34 mouse cellular contexts compared by ENCODE assay signal in genomic region chr11:101354438-101355010, GRCm38 (mm10). TPM values are rescaled to one million over a fixed set of nuclear protein-coding genes. Genes with fewer than 3 reads are reported as not detected.
A peak's percentile ranks its signal among the peaks of the same experiment; 100 is the strongest.
DNase-seq lines count a peak whose midpoint lies in the region; ATAC-seq and TF ChIP-seq lines count a peak whose summit lies in the region.
"Had no signal": no experiment of that assay in that cellular context is flagged by ENCODE, and none has a peak within 500 bp of the region (broad histone marks: within the 10 kb centered on the region; RNA-seq: fewer than 3 reads in every experiment).

No protein-coding gene starts in this region.

- no peaks in the 10 kb centered on the region for H3K9me3 ChIP-seq in forebrain, embryonic 11.5 days (ENCODE audit: control insufficient read depth, low read length)
- H3K9me3 ChIP-seq in forebrain, embryonic 14.5 days (replicated peaks; ENCODE audit: control insufficient read depth, low read length), result no peaks in the 10 kb centered on the region
- no peaks in the 10 kb centered on the region for H3K9me3 ChIP-seq in kidney, postnatal 0 days (replicated peaks; ENCODE audit: low read length)
- H3K9me3 ChIP-seq in kidney, embryonic 14.5 days (ENCODE audit: control insufficient read depth, low read length), result no peaks in the 10 kb centered on the region
- H3K9me3 ChIP-seq in midbrain, embryonic 11.5 days (ENCODE audit: control insufficient read depth, low read length), result no peaks in the 10 kb centered on the region
- H3K9me3 ChIP-seq in midbrain, embryonic 14.5 days (ENCODE audit: control insufficient read depth, low read length), result no peaks in the 10 kb centered on the region
- H3K9me3 ChIP-seq in CH12.LX (replicated peaks; ENCODE audit: low read length), result peaks cover 8% of the 10 kb centered on the region
- H3K9me3 ChIP-seq: embryonic facial prominence, embryonic 12.5 days; forebrain, embryonic 12.5 days; hindbrain, embryonic 13.5 days; kidney, embryonic 15.5 days; midbrain, embryonic 13.5 days; neural tube, embryonic 12.5 days had no signal

- no peaks in the 10 kb centered on the region for H3K36me3 ChIP-seq in forebrain, embryonic 11.5 days (ENCODE audit: control insufficient read depth, insufficient read depth, low read length)
- H3K36me3 ChIP-seq in forebrain, embryonic 14.5 days (ENCODE audit: control insufficient read depth, insufficient read depth, low read length), result no peaks in the 10 kb centered on the region
- H3K36me3 ChIP-seq in kidney, postnatal 0 days (ENCODE audit: insufficient read depth, low read length), result no peaks in the 10 kb centered on the region
- H3K36me3 ChIP-seq in kidney, embryonic 14.5 days (ENCODE audit: control insufficient read depth, insufficient read depth, low read length), result no peaks in the 10 kb centered on the region
- no peaks in the 10 kb centered on the region for H3K36me3 ChIP-seq in midbrain, embryonic 11.5 days (ENCODE audit: control insufficient read depth, insufficient read depth, low read length)
- no peaks in the 10 kb centered on the region for H3K36me3 ChIP-seq in midbrain, embryonic 14.5 days (ENCODE audit: control insufficient read depth, insufficient read depth, low read length)
- no peaks in the 10 kb centered on the region for H3K36me3 ChIP-seq in CH12.LX (replicated peaks in 1 of 2; ENCODE audit: control insufficient read depth in 1 of 2, insufficient read depth in 1 of 2, low read length in 1 of 2)
- H3K36me3 ChIP-seq: embryonic facial prominence, embryonic 12.5 days; forebrain, embryonic 12.5 days; hindbrain, embryonic 13.5 days; kidney, embryonic 15.5 days; limb, embryonic 12.5 days; midbrain, embryonic 13.5 days; neural tube, embryonic 12.5 days had no signal

- no peak overlapping the region for H3K27ac ChIP-seq in forebrain, embryonic 11.5 days (ENCODE audit: low read depth, low read length)
- no peak overlapping the region for H3K27ac ChIP-seq in forebrain, embryonic 14.5 days (ENCODE audit: low read depth, low read length)
- H3K27ac ChIP-seq in kidney, postnatal 0 days, result no peak overlapping the region
- H3K27ac ChIP-seq in kidney, embryonic 14.5 days (ENCODE audit: low read depth, low read length), result no peak overlapping the region
- H3K27ac ChIP-seq in midbrain, embryonic 11.5 days (ENCODE audit: low read depth, low read length), result no peak overlapping the region
- no peak overlapping the region for H3K27ac ChIP-seq in midbrain, embryonic 14.5 days (replicated peaks; ENCODE audit: low read depth, low read length)
- H3K27ac ChIP-seq in CH12.LX (ENCODE audit: insufficient read depth, low read depth), result no peak overlapping the region
- H3K27ac ChIP-seq: embryonic facial prominence, embryonic 12.5 days; forebrain, embryonic 12.5 days; hindbrain, embryonic 13.5 days; kidney, embryonic 15.5 days; limb, embryonic 12.5 days; midbrain, embryonic 13.5 days; neural tube, embryonic 12.5 days had no signal

- peak; percentile 51 for TF ChIP-seq CTCF in kidney, postnatal 0 days (IDR thresholded peaks at IDR 0.05; ENCODE audit: low read depth)
- TF ChIP-seq CTCF in CH12.LX (conservative IDR thresholded peaks at IDR 0.05 in 1 of 2, IDR thresholded peaks at IDR 0.05 in 1 of 2; ENCODE audit: low read depth in 2 of 2, low read length in 2 of 2), result peak in 1 of 2 experiments; percentile 64; a peak in 2 of 4 replicates

- TF ChIP-seq EP300 in CH12.LX (IDR thresholded peaks at IDR 0.05; ENCODE audit: low read length), result no peak

- peak; percentile 62 for TF ChIP-seq RAD21 in CH12.LX (IDR thresholded peaks at IDR 0.05; ENCODE audit: low read depth, low read length)

- TF ChIP-seq POLR2A in CH12.LX (IDR thresholded peaks at IDR 0.05; ENCODE audit: low read depth, low read length), result no peak

- no peak overlapping the region for H3K4me3 ChIP-seq in forebrain, embryonic 11.5 days (ENCODE audit: low read depth, low read length)
- no peak overlapping the region for H3K4me3 ChIP-seq in forebrain, embryonic 14.5 days (ENCODE audit: low read depth, low read length)
- H3K4me3 ChIP-seq in kidney, postnatal 0 days (replicated peaks; ENCODE audit: low read depth, low read length), result no peak overlapping the region
- H3K4me3 ChIP-seq in kidney, embryonic 14.5 days (ENCODE audit: low read length), result no peak overlapping the region
- H3K4me3 ChIP-seq in midbrain, embryonic 11.5 days (ENCODE audit: low read depth, low read length), result no peak overlapping the region
- no peak overlapping the region for H3K4me3 ChIP-seq in midbrain, embryonic 14.5 days (replicated peaks; ENCODE audit: low read depth, low read length)
- H3K4me3 ChIP-seq in CH12.LX (replicated peaks in 1 of 3; ENCODE audit: low read depth in 2 of 3, low read length in 2 of 3, poor library complexity in 1 of 3), result no peak overlapping the region
- H3K4me3 ChIP-seq: embryonic facial prominence, embryonic 12.5 days; forebrain, embryonic 12.5 days; hindbrain, embryonic 13.5 days; kidney, embryonic 15.5 days; limb, embryonic 12.5 days; midbrain, embryonic 13.5 days; neural tube, embryonic 12.5 days had no signal

- WGBS in forebrain, embryonic 11.5 days, result 86% methylated on average over 5 of the region's 5 CpGs
- WGBS in forebrain, embryonic 14.5 days, result 75% methylated on average over 5 of the region's 5 CpGs
- WGBS in kidney, postnatal 0 days, result 87% methylated on average over 5 of the region's 5 CpGs
- 81% methylated on average over 5 of the region's 5 CpGs for WGBS in kidney, embryonic 14.5 days
- WGBS in midbrain, embryonic 11.5 days, result 79% methylated on average over 5 of the region's 5 CpGs
- WGBS in midbrain, embryonic 14.5 days, result 85% methylated on average over 5 of the region's 5 CpGs

- peak; percentile 23 for DNase-seq in forebrain, embryonic 11.5 days (ENCODE audit: low spot score)
- DNase-seq in forebrain, embryonic 14.5 days (ENCODE audit: low spot score), result no peak
- DNase-seq in kidney, postnatal 0 days (ENCODE audit: low spot score), result no peak
- peak; percentile 76 for DNase-seq in midbrain, embryonic 11.5 days (ENCODE audit: low spot score, missing footprints)
- DNase-seq in midbrain, embryonic 14.5 days, result no peak
- DNase-seq in CH12.LX (ENCODE audit: extremely low read depth), result peak; percentile 21
- no peak for DNase-seq in T-cell, adult 2 months (ENCODE audit: low spot score)
- DNase-seq: adrenal gland, adult 8-10 months; cerebellum, adult 2 months; cerebellum, postnatal 25 days; gastrocnemius, postnatal 36 days; heart, postnatal 36 days; layer of hippocampus, postnatal 36 days; lung, postnatal 10 days; retina, postnatal 1 day; right cerebral cortex, postnatal 25 days; spleen, adult 18-20 months had no signal

- in situ Hi-C loops in CH12.LX (cut with MboI; ENCODE audit: low pct_ligation_motif_present, low pct_unique_long_range_greater_than_20kb, low sequenced_read_pairs), result no loop called here

- no peak for ATAC-seq in forebrain, embryonic 11.5 days (replicated peaks; ENCODE audit: low FRiP score)
- ATAC-seq in forebrain, embryonic 14.5 days, result no peak
- ATAC-seq in kidney, postnatal 0 days (replicated peaks; ENCODE audit: low FRiP score, low read depth), result no peak
- ATAC-seq in kidney, embryonic 14.5 days (ENCODE audit: low FRiP score, low TSS enrichment), result no peak
- ATAC-seq in midbrain, embryonic 11.5 days (ENCODE audit: low FRiP score), result no peak
- ATAC-seq in midbrain, embryonic 14.5 days (ENCODE audit: low FRiP score, low TSS enrichment), result no peak
- ATAC-seq: CD4-positive, CD25-positive, alpha-beta regulatory T cell, adult 4 months; midbrain, embryonic 13.5 days; Patski had no signal

- H3K4me2 ChIP-seq in forebrain, embryonic 11.5 days (ENCODE audit: low read depth, low read length, severe bottlenecking), result no peak overlapping the region
- H3K4me2 ChIP-seq in forebrain, embryonic 14.5 days (ENCODE audit: low read length), result no peak overlapping the region
- H3K4me2 ChIP-seq in kidney, postnatal 0 days (ENCODE audit: low read length), result no peak overlapping the region
- no peak overlapping the region for H3K4me2 ChIP-seq in kidney, embryonic 14.5 days (replicated peaks; ENCODE audit: low read depth, low read length)
- no peak overlapping the region for H3K4me2 ChIP-seq in midbrain, embryonic 11.5 days
- H3K4me2 ChIP-seq in midbrain, embryonic 14.5 days (ENCODE audit: low read length), result no peak overlapping the region
- H3K4me2 ChIP-seq in CH12.LX (ENCODE audit: insufficient read depth, low read depth, poor library complexity, severe bottlenecking), result no peak overlapping the region
- H3K4me2 ChIP-seq: embryonic facial prominence, embryonic 12.5 days; forebrain, embryonic 12.5 days; hindbrain, embryonic 13.5 days; kidney, embryonic 15.5 days; limb, embryonic 12.5 days; midbrain, embryonic 13.5 days; neural tube, embryonic 12.5 days had no signal

- dilution Hi-C loops in CH12.LX (cut with MboI; ENCODE audit: extremely low pct_ligation_motif_present, extremely low pct_unique_long_range_greater_than_20kb, low sequenced_read_pairs), result no loop called here

- no peaks in the 10 kb centered on the region for H3K79me2 ChIP-seq in CH12.LX (replicated peaks; ENCODE audit: control insufficient read depth, extremely low read depth, insufficient read depth, poor library complexity, severe bottlenecking)

- H3K9ac ChIP-seq in forebrain, embryonic 11.5 days (ENCODE audit: low read length), result no peak overlapping the region
- H3K9ac ChIP-seq in forebrain, embryonic 14.5 days (ENCODE audit: low read length), result no peak overlapping the region
- H3K9ac ChIP-seq in kidney, postnatal 0 days (ENCODE audit: low read depth, low read length), result no peak overlapping the region
- H3K9ac ChIP-seq in kidney, embryonic 14.5 days (ENCODE audit: low read depth, low read length), result no peak overlapping the region
- no peak overlapping the region for H3K9ac ChIP-seq in midbrain, embryonic 11.5 days (ENCODE audit: low read length)
- H3K9ac ChIP-seq in midbrain, embryonic 14.5 days (replicated peaks; ENCODE audit: low read length), result no peak overlapping the region
- no peak overlapping the region for H3K9ac ChIP-seq in CH12.LX (ENCODE audit: insufficient read depth, low read depth)
- H3K9ac ChIP-seq: embryonic facial prominence, embryonic 12.5 days; forebrain, embryonic 12.5 days; hindbrain, embryonic 13.5 days; kidney, embryonic 15.5 days; limb, embryonic 12.5 days; midbrain, embryonic 13.5 days; neural tube, embryonic 12.5 days had no signal

- no peaks in the 10 kb centered on the region for H3K27me3 ChIP-seq in forebrain, embryonic 11.5 days (ENCODE audit: control insufficient read depth, insufficient read depth, low read length)
- no peaks in the 10 kb centered on the region for H3K27me3 ChIP-seq in forebrain, embryonic 14.5 days (replicated peaks; ENCODE audit: control insufficient read depth, insufficient read depth, low read length)
- no peaks in the 10 kb centered on the region for H3K27me3 ChIP-seq in kidney, postnatal 0 days (ENCODE audit: insufficient read depth, low read length)
- no peaks in the 10 kb centered on the region for H3K27me3 ChIP-seq in kidney, embryonic 14.5 days (ENCODE audit: control insufficient read depth, insufficient read depth, low read length)
- no peaks in the 10 kb centered on the region for H3K27me3 ChIP-seq in midbrain, embryonic 11.5 days (ENCODE audit: control insufficient read depth, insufficient read depth, low read length)
- H3K27me3 ChIP-seq in midbrain, embryonic 14.5 days (ENCODE audit: control insufficient read depth, insufficient read depth, low read length), result no peaks in the 10 kb centered on the region
- peaks cover 6% of the 10 kb centered on the region for H3K27me3 ChIP-seq in CH12.LX (replicated peaks)
- H3K27me3 ChIP-seq: embryonic facial prominence, embryonic 12.5 days; forebrain, embryonic 12.5 days; hindbrain, embryonic 13.5 days; kidney, embryonic 15.5 days; limb, embryonic 12.5 days; midbrain, embryonic 13.5 days; neural tube, embryonic 12.5 days had no signal

- no peaks in the 10 kb centered on the region for H3K4me1 ChIP-seq in forebrain, embryonic 11.5 days (replicated peaks; ENCODE audit: control insufficient read depth, insufficient read depth, low read length)
- H3K4me1 ChIP-seq in forebrain, embryonic 14.5 days (ENCODE audit: control insufficient read depth, insufficient read depth, low read length), result no peaks in the 10 kb centered on the region
- 0 out of 2 replicates have a peak, but pooled peaks cover 3% of the 10 kb centered on the region for H3K4me1 ChIP-seq in kidney, postnatal 0 days (replicated peaks; ENCODE audit: insufficient read depth, low read length)
- H3K4me1 ChIP-seq in kidney, embryonic 14.5 days (ENCODE audit: control insufficient read depth, insufficient read depth, low read length), result 0 out of 2 replicates have a peak, but pooled peaks cover 4% of the 10 kb centered on the region
- H3K4me1 ChIP-seq in midbrain, embryonic 11.5 days (ENCODE audit: control insufficient read depth, insufficient read depth, low read length), result no peaks in the 10 kb centered on the region
- no peaks in the 10 kb centered on the region for H3K4me1 ChIP-seq in midbrain, embryonic 14.5 days (ENCODE audit: control insufficient read depth, insufficient read depth, low read length)
- peaks cover 5 to 8% of the 10 kb centered on the region in 2 experiments; a peak in 3 of 4 replicates for H3K4me1 ChIP-seq in CH12.LX (ENCODE audit: control insufficient read depth in 1 of 2, insufficient read depth in 2 of 2)
- H3K4me1 ChIP-seq: embryonic facial prominence, embryonic 12.5 days; forebrain, embryonic 12.5 days; hindbrain, embryonic 13.5 days; midbrain, embryonic 13.5 days; neural tube, embryonic 12.5 days had no signal

RNA-seq across cellular contexts. Expression of gene G6pc, which starts 12.8 kb away (rescaled TPM):
- polyA plus RNA-seq in forebrain, embryonic 11.5 days (2014; fragmentation: Nextera tagmentation; extraction: Ambion mirVana), result not detected in 2 replicates
- polyA plus RNA-seq in forebrain, embryonic 14.5 days (2014; fragmentation: Nextera tagmentation; extraction: Ambion mirVana), result 0.09 TPM in 1 of 2 replicates, not detected in the other
- 23.2 and 37.0 TPM in 2 replicates for polyA plus RNA-seq in kidney, postnatal 0 days (2015; fragmentation: Nextera tagmentation; extraction: Ambion mirVana)
- polyA plus RNA-seq in kidney, embryonic 14.5 days (2014; fragmentation: Nextera tagmentation; extraction: Ambion mirVana), result 0.08 TPM in 1 of 2 replicates, not detected in the other
- not detected in 2 replicates for polyA plus RNA-seq in midbrain, embryonic 11.5 days (2014; fragmentation: Nextera tagmentation; extraction: Ambion mirVana)
- not detected in 2 replicates for polyA plus RNA-seq in midbrain, embryonic 14.5 days (2014; fragmentation: Nextera tagmentation; extraction: Ambion mirVana)
- 0.08 TPM in 1 of 2 replicates, not detected in the other for total RNA-seq in CH12.LX (2012; rRNA removed)
- not detected in 2 replicates for total RNA-seq in CH12.LX (2014; rRNA removed)
- not detected in 2 replicates for polyA plus RNA-seq in CH12.LX (2012; ENCODE audit: insufficient read length, low read depth)
- total RNA-seq: ES-E14; gastrocnemius, adult 18-20 months; gastrocnemius, postnatal 36 days; heart, adult 8-10 months; heart, postnatal 36 days; layer of hippocampus, adult 8-10 months; layer of hippocampus, postnatal 36 days; left cerebral cortex, postnatal 14 days; megakaryocyte progenitor cell, adult 5-6 weeks had no signal
- polyA plus RNA-seq: CD4-positive, CD25-positive, alpha-beta regulatory T cell, adult 4 months; cerebellum, adult 2 months; embryonic facial prominence, embryonic 12.5 days; forebrain, embryonic 12.5 days; heart, embryonic 14.5 days; hindbrain, embryonic 13.5 days; limb, embryonic 12.5 days; midbrain, embryonic 13.5 days; neural tube, embryonic 12.5 days; Patski had no signal

RNA-seq across cellular contexts. Expression of gene Aoc3, which starts 24.1 kb away (rescaled TPM):
- polyA plus RNA-seq in forebrain, embryonic 11.5 days (2014; fragmentation: Nextera tagmentation; extraction: Ambion mirVana), result not detected in 2 replicates
- polyA plus RNA-seq in forebrain, embryonic 14.5 days (2014; fragmentation: Nextera tagmentation; extraction: Ambion mirVana), result 0.08 and 0.10 TPM in 2 replicates
- polyA plus RNA-seq in kidney, postnatal 0 days (2015; fragmentation: Nextera tagmentation; extraction: Ambion mirVana), result 1.8 and 2.0 TPM in 2 replicates
- polyA plus RNA-seq in kidney, embryonic 14.5 days (2014; fragmentation: Nextera tagmentation; extraction: Ambion mirVana), result 0.23 and 0.37 TPM in 2 replicates
- polyA plus RNA-seq in midbrain, embryonic 11.5 days (2014; fragmentation: Nextera tagmentation; extraction: Ambion mirVana), result not detected in 2 replicates
- polyA plus RNA-seq in midbrain, embryonic 14.5 days (2014; fragmentation: Nextera tagmentation; extraction: Ambion mirVana), result 0.04 TPM in 1 of 2 replicates, not detected in the other
- total RNA-seq in CH12.LX (2012; rRNA removed) (0.25 and 0.29 TPM in 2 replicates), CH12.LX (2014; rRNA removed) (0.28 and 0.30 TPM in 2 replicates)
- polyA plus RNA-seq in CH12.LX (2012; ENCODE audit: insufficient read length, low read depth), result 0.86 and 0.99 TPM in 2 replicates
- polyA plus RNA-seq: CD4-positive, CD25-positive, alpha-beta regulatory T cell, adult 4 months; forebrain, embryonic 12.5 days; hindbrain, embryonic 13.5 days; midbrain, embryonic 13.5 days; neural tube, embryonic 12.5 days had no signal

RNA-seq across cellular contexts. Expression of gene Aoc2, which starts 29.7 kb away (rescaled TPM):
- 2.8 and 3.1 TPM in 2 replicates for polyA plus RNA-seq in forebrain, embryonic 11.5 days (2014; fragmentation: Nextera tagmentation; extraction: Ambion mirVana)
- polyA plus RNA-seq in forebrain, embryonic 14.5 days (2014; fragmentation: Nextera tagmentation; extraction: Ambion mirVana), result 0.94 and 1.1 TPM in 2 replicates
- polyA plus RNA-seq in kidney, postnatal 0 days (2015; fragmentation: Nextera tagmentation; extraction: Ambion mirVana), result 0.37 and 0.58 TPM in 2 replicates
- 1.9 TPM in 2 replicates for polyA plus RNA-seq in kidney, embryonic 14.5 days (2014; fragmentation: Nextera tagmentation; extraction: Ambion mirVana)
- polyA plus RNA-seq in midbrain, embryonic 11.5 days (2014; fragmentation: Nextera tagmentation; extraction: Ambion mirVana), result 1.3 and 1.4 TPM in 2 replicates
- polyA plus RNA-seq in midbrain, embryonic 14.5 days (2014; fragmentation: Nextera tagmentation; extraction: Ambion mirVana), result 1.3 and 1.7 TPM in 2 replicates
- total RNA-seq in CH12.LX (2012; rRNA removed) (5.0 and 5.5 TPM in 2 replicates), CH12.LX (2014; rRNA removed) (3.6 and 4.3 TPM in 2 replicates)
- polyA plus RNA-seq in CH12.LX (2012; ENCODE audit: insufficient read length, low read depth), result 10.7 and 12.1 TPM in 2 replicates

RNA-seq across cellular contexts. Expression of gene Psme3, which starts 38.5 kb away (rescaled TPM):
- 189 and 193 TPM in 2 replicates for polyA plus RNA-seq in forebrain, embryonic 11.5 days (2014; fragmentation: Nextera tagmentation; extraction: Ambion mirVana)
- 103 and 107 TPM in 2 replicates for polyA plus RNA-seq in forebrain, embryonic 14.5 days (2014; fragmentation: Nextera tagmentation; extraction: Ambion mirVana)
- polyA plus RNA-seq in kidney, postnatal 0 days (2015; fragmentation: Nextera tagmentation; extraction: Ambion mirVana), result 102 and 104 TPM in 2 replicates
- 113 and 130 TPM in 2 replicates for polyA plus RNA-seq in kidney, embryonic 14.5 days (2014; fragmentation: Nextera tagmentation; extraction: Ambion mirVana)
- polyA plus RNA-seq in midbrain, embryonic 11.5 days (2014; fragmentation: Nextera tagmentation; extraction: Ambion mirVana), result 146 and 154 TPM in 2 replicates
- 101 and 103 TPM in 2 replicates for polyA plus RNA-seq in midbrain, embryonic 14.5 days (2014; fragmentation: Nextera tagmentation; extraction: Ambion mirVana)
- total RNA-seq in CH12.LX (2012; rRNA removed), result 86.1 and 108 TPM in 2 replicates
- total RNA-seq in CH12.LX (2014; rRNA removed), result 199 and 208 TPM in 2 replicates
- 496 and 527 TPM in 2 replicates for polyA plus RNA-seq in CH12.LX (2012; ENCODE audit: insufficient read length, low read depth)

RNA-seq across cellular contexts. Expression of gene Becn1, which starts 52.4 kb away (rescaled TPM):
- 159 and 165 TPM in 2 replicates for polyA plus RNA-seq in forebrain, embryonic 11.5 days (2014; fragmentation: Nextera tagmentation; extraction: Ambion mirVana)
- polyA plus RNA-seq in forebrain, embryonic 14.5 days (2014; fragmentation: Nextera tagmentation; extraction: Ambion mirVana), result 172 and 177 TPM in 2 replicates
- 156 and 165 TPM in 2 replicates for polyA plus RNA-seq in kidney, postnatal 0 days (2015; fragmentation: Nextera tagmentation; extraction: Ambion mirVana)
- 112 and 164 TPM in 2 replicates for polyA plus RNA-seq in kidney, embryonic 14.5 days (2014; fragmentation: Nextera tagmentation; extraction: Ambion mirVana)
- polyA plus RNA-seq in midbrain, embryonic 11.5 days (2014; fragmentation: Nextera tagmentation; extraction: Ambion mirVana), result 163 and 179 TPM in 2 replicates
- polyA plus RNA-seq in midbrain, embryonic 14.5 days (2014; fragmentation: Nextera tagmentation; extraction: Ambion mirVana), result 148 and 193 TPM in 2 replicates
- 280 and 282 TPM in 2 replicates for total RNA-seq in CH12.LX (2012; rRNA removed)
- 207 and 224 TPM in 2 replicates for total RNA-seq in CH12.LX (2014; rRNA removed)
- 177 and 237 TPM in 2 replicates for polyA plus RNA-seq in CH12.LX (2012; ENCODE audit: insufficient read length, low read depth)

Comparison
In these comparisons a context has a peak if more than half of its experiments do, and no peak if none do; other contexts are left out.
1. DNase-seq: peak in forebrain, embryonic 11.5 days (single experiment), midbrain, embryonic 11.5 days (single experiment) and CH12.LX (single experiment); none in forebrain, embryonic 14.5 days (single experiment), kidney, postnatal 0 days (single experiment), midbrain, embryonic 14.5 days (single experiment) and T-cell, adult 2 months (single experiment).
2. RNA of gene G6pc, which starts 12.8 kb away (polyA plus RNA-seq): 23.2 to 37.0 TPM in kidney, postnatal 0 days; 0.08 TPM in kidney, embryonic 14.5 days, 0.09 TPM in forebrain, embryonic 14.5 days, not detected in forebrain, embryonic 11.5 days, not detected in midbrain, embryonic 11.5 days, not detected in midbrain, embryonic 14.5 days and not detected in CH12.LX; every median in the first group is over 10 times any median in the second.